Mouse (Mus musculus) regulatory T cell (primary cell): ENCODE measurements around the gene Dhrs13.

Source experiments
- in situ Hi-C: fragments of 300-600 bp; cut with MboI, MseI; formaldehyde crosslinking; loops from one replicate; pipeline ENCODE4 v1.15.1; 2025; ENCODE audit warnings: high pct_unique_total_duplicates

Dhrs13 gene

GRCm38 (mm10) chr11:78031947-78032808, at the start of gene Dhrs13:
Gene Dhrs13, plus strand, starts transcription at chr11:78032280.
- in situ Hi-C loops, result loop anchor here (5.0 kb wide), 1 partner anchor 45 kb away; no protein-coding TSS in a partner anchor

- in situ Hi-C loops, result no loop called here
These were observed 49.6 kb upstream of the Dhrs13 start, which contains the start of gene Phf12 for GRCm38 (mm10) chr11:77982441-77982905. Gene Phf12, plus strand, starts transcription at chr11:77982754.

- in situ Hi-C loops, result no loop called here
These were observed 48.7 kb upstream of the Dhrs13 start for GRCm38 (mm10) chr11:77983191-77983936.

GRCm38 (mm10) chr11:77983937-77984835, 47.9 kb upstream of the Dhrs13 start:
- in situ Hi-C loops, result no loop called here

- in situ Hi-C loops, result loop anchor here (5.0 kb wide), 1 partner anchor 47 kb away; the partner anchor contains the start of gene Dhrs13
These were observed 47.2 kb upstream of the Dhrs13 start for GRCm38 (mm10) chr11:77984836-77985231.

GRCm38 (mm10) chr11:77985541-77986065, 46.5 kb upstream of the Dhrs13 start:
- in situ Hi-C loops, result loop anchor here (5.0 kb wide), 1 partner anchor 47 kb away; the partner anchor contains the start of gene Dhrs13

- in situ Hi-C loops, result loop anchor here (5.0 kb wide), 1 partner anchor 43 kb away; the partner anchor contains the start of gene Dhrs13
These were observed 42.9 kb upstream of the Dhrs13 start for GRCm38 (mm10) chr11:77989071-77989690.

- in situ Hi-C loops, result no loop called here
These were observed 36.5 kb upstream of the Dhrs13 start for GRCm38 (mm10) chr11:77995556-77995955.

- in situ Hi-C loops, result no loop called here
These were observed 25.6 kb upstream of the Dhrs13 start for GRCm38 (mm10) chr11:78006446-78006845.

- in situ Hi-C loops, result loop anchor here (10.0 kb wide), 1 partner anchor 445 kb away; no protein-coding TSS in a partner anchor
These were observed 12.4 kb upstream of the Dhrs13 start for GRCm38 (mm10) chr11:78019676-78020075.

- in situ Hi-C loops, result no loop called here
These were observed 8.5 kb upstream of the Dhrs13 start for GRCm38 (mm10) chr11:78023607-78024006.

GRCm38 (mm10) chr11:78029240-78029639, 2.8 kb upstream of the Dhrs13 start:
- in situ Hi-C loops, result no loop called here

GRCm38 (mm10) chr11:78030600-78030999, 1.5 kb upstream of the Dhrs13 start:
- in situ Hi-C loops, result loop anchor here (5.0 kb wide), 1 partner anchor 43 kb away; no protein-coding TSS in a partner anchor

GRCm38 (mm10) chr11:78031389-78031788, 691 bp upstream of the Dhrs13 start:
- in situ Hi-C loops, result loop anchor here (5.0 kb wide), 1 partner anchor 44 kb away; no protein-coding TSS in a partner anchor

- in situ Hi-C loops, result loop anchor here (5.0 kb wide), 1 partner anchor 46 kb away; no protein-coding TSS in a partner anchor
These were observed 722 bp downstream of the Dhrs13 start for GRCm38 (mm10) chr11:78032809-78033195.

GRCm38 (mm10) chr11:78033931-78034617, 2.0 kb downstream of the Dhrs13 start:
- in situ Hi-C loops, result loop anchor here (5.0 kb wide), 1 partner anchor 47 kb away; no protein-coding TSS in a partner anchor

- in situ Hi-C loops, result no loop called here
These were observed 4.7 kb downstream of the Dhrs13 start for GRCm38 (mm10) chr11:78036791-78037190.

- in situ Hi-C loops, result no loop called here
These were observed 6.0 kb downstream of the Dhrs13 start, which contains the start of gene Flot2 for GRCm38 (mm10) chr11:78037831-78038752. Gene Flot2, plus strand, starts transcription at chr11:78037931.
